Mouse (Mus musculus): Measurements from ENCODE around the gene Sfxn4.

DNA sequence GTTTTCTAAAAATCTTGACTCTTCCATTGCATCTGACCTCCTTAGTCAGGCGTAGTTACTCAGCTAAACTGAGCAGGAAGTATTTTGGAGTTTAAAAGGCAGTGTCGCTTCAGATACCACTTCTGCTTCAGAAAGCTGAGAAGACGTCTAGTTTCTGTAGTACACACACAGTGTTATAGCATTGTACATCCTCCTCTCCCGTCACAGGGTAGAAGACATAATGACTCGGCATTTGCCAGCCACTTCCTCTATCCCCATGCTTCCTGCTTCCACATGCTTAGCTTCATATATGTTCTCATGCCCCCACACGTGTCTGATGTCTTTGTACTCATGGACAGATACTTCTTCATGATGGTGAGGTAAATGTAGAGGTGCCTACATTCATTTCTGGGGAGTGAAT lies 42.6 kb downstream of the Sfxn4 start:
- TF ChIP-seq ZNF384 (IDR thresholded peaks at IDR 0.05; ENCODE audit: low read depth, low read length): no peak
- TF ChIP-seq CHD2 (IDR thresholded peaks at IDR 0.05; ENCODE audit: low read depth, low read length): no peak
- TF ChIP-seq ZC3H11A (IDR thresholded peaks at IDR 0.05; ENCODE audit: borderline replicate concordance, low read depth, low read length): no peak
- TF ChIP-seq HCFC1 (IDR thresholded peaks at IDR 0.05; ENCODE audit: borderline replicate concordance, insufficient read depth, low read length): no peak

All from ES-E14 (cell line).